Mouse (Mus musculus) splenic B cell, adult 2 months (primary cell): ENCODE results near the gene Erc1.

Experiments
- DNase-seq: peaks from one replicate; pipeline ENCODE4 v3.0.0-alpha.2; 2011; ENCODE audit warnings: low read depth, low spot score
- H3K27me3 ChIP-seq: 2 replicates; pipeline ENCODE4 v1.6.1; 2012; ENCODE audit warnings: mild to moderate bottlenecking, low read length, moderate library complexity, mixed read lengths; ENCODE audit not compliant: control insufficient read depth, poor library complexity, insufficient read depth, severe bottlenecking
- H3K36me3 ChIP-seq: 2 replicates; pipeline ENCODE4 v1.6.1; 2012; ENCODE audit warnings: mild to moderate bottlenecking, low read length, moderate library complexity, mixed read lengths; ENCODE audit not compliant: control insufficient read depth, poor library complexity, insufficient read depth, severe bottlenecking

The Erc1 gene

DNA sequence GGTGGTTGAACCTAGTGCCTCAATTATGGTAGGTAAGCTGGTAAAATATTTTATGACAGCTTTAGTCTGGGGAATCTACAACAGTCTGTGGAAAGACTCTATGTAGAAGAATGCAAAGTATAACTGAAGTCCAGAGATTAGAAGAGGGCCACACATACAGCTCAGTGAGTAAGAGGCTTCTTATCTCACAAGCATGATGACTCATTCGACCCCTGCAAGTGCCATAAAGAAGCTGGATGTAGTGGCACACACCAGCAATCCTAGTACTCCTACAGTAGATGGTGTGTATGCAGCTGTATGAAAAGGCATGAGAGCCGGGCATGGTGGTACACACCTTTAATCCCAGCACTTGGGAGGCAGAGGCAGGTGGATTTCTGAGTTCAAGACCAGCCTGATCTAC is 205.2 kb downstream of the Erc1 start:
- no peaks in the 10 kb centered on the region for H3K36me3 ChIP-seq
- no peaks in the 10 kb centered on the region for H3K27me3 ChIP-seq
- no peak for DNase-seq

DNA sequence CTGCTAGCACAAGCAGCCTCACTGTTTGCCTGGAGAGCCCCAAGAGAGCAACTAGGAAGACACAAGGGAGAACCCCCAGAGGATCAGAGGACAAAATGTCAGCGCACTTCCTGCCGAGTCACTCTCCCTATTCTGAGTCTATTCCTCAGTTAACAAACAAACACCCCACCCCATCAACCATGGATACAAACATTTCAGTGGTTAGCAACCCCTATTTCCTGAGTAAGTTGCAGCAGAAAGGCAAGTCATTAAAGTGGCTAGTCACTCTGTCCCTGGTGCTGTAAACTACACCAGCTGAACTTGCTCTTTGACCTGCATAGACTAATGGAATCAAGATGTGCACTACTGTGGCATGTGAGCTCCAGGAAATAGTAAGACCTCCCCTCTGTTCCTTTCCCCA is 212.3 kb downstream of the Erc1 start:
- DNase-seq: no peak
- no peaks in the 10 kb centered on the region for H3K36me3 ChIP-seq
- H3K27me3 ChIP-seq: no peaks in the 10 kb centered on the region

DNA sequence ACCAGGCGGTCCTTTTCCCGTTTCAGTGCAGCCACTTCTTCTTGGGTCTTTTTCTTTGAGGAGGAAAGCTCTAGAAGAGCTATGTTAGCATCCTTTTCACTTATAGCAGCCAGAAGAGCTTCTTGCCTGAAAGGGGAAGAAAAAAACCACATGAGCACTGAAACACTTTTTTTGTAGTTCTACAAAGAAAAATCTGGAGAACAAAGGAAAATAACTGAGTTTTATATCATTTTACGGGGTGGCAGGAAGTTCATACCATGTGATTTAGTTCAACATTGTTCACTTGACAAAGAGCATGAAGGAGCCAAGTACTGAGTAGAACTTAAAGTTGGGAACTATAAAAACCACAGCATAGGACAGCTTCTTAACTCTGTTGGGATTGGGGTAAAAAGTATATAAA is 217.3 kb downstream of the Erc1 start:
- H3K36me3 ChIP-seq: no peaks in the 10 kb centered on the region
- DNase-seq: no peak

DNA sequence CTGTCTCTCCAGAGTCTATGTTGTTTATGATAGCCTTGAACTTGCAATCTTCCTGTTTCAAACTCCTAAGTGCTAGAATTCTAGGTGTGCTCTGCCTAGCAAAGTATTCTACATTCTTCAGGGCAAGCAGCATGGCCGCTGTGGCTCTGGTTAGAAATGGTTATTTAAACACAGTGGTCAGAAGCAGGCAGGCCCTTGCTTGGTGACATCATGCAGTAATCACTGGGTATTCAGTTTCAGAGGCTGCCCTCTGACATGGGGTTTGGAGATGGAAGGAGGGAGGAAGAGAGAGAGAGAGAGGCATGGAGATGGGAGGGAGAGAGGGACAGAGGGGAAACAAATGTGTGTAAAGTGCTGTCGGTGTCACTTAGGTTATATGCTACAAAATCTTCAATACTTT is 246.6 kb downstream of the Erc1 start:
- no peaks in the 10 kb centered on the region for H3K27me3 ChIP-seq
- no peaks in the 10 kb centered on the region for H3K36me3 ChIP-seq
- DNase-seq: no peak

More for the DNA sequence above, 217.3 kb downstream of the Erc1 start:
- H3K27me3 ChIP-seq: no peaks in the 10 kb centered on the region

DNA sequence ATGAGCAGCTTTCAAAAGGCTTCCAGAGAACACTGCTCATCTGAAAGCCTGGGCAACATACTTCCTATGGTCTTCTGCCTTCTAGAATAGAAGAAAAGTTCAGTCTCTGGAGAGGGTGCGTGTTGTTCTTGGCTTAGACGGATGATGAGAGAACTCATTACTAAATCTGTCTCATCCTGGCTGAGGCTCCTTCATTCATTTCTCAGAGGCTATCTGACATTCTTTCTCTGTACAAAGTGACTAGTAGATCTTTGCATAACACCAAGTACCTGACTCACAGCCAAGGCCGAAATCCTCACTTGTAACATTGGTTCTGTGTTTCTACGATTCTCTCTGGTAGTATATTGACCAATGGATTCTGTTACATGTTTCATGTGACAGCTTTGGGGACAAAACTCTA is 252.5 kb downstream of the Erc1 start:
- Histone ChIP-seq H3K36me3 (no peaks in the 10 kb centered on the region), H3K27me3 (no peaks in the 10 kb centered on the region)
- no peak for DNase-seq

DNA sequence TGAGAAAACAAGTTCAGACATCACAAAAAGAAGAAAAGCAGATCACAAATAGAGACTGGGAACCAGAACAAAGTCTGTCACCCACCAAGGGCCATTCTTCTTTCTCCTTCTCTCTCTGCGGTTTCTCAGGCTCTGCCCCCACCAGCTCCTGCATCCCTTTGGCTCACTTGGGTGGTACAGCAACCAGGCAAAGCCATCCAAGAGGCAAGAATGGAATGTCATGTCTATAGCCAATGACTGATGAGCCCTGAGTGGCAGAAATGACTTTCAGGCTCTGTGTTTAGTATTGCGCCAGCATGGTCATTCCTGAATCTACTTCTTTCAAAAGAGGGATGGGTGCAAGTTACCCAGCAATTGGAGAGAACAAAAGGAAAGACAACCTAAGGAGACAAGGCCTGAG is 257.1 kb downstream of the Erc1 start:
- no peaks in the 10 kb centered on the region for H3K27me3 ChIP-seq
- DNase-seq: no peak
- no peaks in the 10 kb centered on the region for H3K36me3 ChIP-seq

DNA sequence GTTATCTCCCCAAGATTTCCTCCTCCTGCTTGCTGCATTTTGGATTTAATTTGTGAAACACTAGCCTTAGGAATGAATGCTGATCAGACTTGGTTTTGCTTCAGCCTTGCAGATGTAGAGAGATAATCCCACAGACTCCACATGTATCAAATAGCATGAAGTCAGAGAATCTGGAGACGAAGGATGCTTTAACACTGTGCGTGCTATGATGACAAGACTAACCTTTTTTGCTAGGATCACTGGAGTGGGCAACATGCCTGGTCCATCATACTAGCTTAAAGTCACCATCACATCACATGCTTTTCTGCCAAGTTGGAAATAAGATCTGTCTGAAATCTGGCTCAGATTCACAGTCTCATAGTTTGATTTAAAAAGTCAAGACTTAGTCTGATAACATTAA is 260.1 kb downstream of the Erc1 start:
- H3K27me3 ChIP-seq: no peaks in the 10 kb centered on the region
- no peak for DNase-seq
- no peaks in the 10 kb centered on the region; the same call in 1 of the 2 replicates for H3K36me3 ChIP-seq

DNA sequence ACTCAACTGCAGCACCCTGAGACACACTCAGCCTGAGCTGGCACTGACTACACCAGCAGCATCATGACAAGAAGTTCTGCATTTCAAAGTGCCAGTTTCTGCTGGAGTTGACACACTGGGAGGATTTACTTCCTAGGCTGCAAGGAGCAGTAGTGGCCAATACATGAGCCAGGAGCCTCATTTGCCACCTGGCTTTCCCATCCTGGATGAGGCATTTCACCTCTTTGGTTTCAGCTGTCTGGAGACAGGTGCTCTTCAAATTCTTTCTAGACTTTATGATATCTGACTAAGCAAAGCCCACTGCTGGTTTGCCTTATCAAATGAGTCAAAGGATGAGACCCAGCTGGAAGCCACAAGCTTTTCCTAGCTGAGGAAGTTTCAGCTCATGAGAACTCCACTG is 260.5 kb downstream of the Erc1 start:
- Histone ChIP-seq H3K27me3 (no peaks in the 10 kb centered on the region), H3K36me3 (no peaks in the 10 kb centered on the region; the same call in 1 of the 2 replicates)
- no peak for DNase-seq

DNA sequence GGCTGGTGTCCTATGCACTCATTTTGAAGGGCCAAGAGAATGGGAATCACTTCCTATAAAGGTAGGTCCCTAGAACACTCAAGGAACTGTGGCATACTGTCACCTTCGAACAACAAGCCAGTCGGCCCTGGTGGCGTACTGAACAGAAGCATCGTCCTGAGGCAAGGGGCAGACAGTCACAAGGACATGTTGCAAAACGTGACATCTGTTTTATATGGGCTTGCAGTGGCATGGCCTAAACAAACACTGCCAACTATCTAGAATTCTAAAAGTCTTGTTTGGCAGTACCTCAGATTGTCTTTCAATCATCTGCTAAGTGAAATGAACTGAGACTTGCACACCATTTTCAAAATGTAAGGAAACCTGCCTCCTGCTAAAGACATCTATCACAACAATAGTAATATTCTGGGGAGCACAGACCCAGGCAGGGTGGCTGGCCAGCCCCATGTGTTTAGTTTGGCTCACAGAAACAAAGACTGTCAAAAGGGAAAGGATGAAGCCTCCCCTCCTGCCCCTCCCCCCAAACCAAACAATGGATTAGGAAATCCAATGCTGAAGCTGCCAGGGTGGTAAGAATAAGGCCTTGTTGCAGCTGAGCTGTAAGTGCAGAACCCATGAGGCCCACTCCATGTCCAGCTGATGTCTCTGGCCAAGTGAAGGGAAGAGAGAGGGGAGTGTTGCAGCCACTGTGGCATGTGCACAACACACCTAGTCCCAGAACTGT is 262.2 kb downstream of the Erc1 start:
- H3K36me3 ChIP-seq: no peaks in the 10 kb centered on the region; the same call in 1 of the 2 replicates
- no peaks in the 10 kb centered on the region for H3K27me3 ChIP-seq
- DNase-seq: no peak

DNA sequence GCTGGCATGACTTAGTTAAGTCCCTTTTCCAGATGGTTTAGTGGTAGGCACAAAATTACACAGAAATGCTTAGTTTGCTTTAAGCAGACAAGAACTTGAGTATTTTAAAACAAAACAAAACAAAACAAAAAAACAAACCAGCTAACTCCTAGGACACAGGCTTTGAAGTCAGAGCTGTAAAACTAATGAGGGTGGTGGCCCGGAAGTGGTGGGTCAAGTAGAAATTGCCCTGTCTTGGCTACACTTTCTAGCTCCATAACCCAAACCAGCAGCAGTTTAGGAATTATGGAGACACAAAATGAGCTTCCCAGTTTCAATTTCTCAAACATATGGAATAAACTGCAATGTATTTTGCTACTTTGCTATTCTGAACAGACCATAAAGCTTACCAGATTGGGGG is 263.9 kb downstream of the Erc1 start:
- no peaks in the 10 kb centered on the region for H3K27me3 ChIP-seq
- no peaks in the 10 kb centered on the region; the same call in 1 of the 2 replicates for H3K36me3 ChIP-seq
- no peak for DNase-seq

DNA sequence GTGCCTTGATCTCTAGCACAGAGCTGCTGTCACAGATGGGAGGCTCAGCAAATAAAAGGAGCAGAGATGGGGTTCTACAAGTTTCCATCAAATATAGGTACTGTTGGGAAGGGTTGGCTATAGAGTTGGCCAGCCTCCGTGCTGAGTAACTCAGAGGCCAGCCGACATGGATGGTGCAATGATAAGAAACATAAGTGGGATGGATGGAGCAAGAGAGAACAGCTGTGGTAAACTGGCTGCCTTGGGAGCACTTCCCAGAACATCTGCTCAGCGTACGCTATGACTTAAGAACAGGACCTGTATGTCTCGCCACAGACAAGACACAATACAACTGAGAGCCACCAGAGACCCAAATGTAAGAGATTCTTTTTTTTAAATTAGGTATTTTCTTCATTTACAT is 264.8 kb downstream of the Erc1 start:
- H3K27me3 ChIP-seq: no peaks in the 10 kb centered on the region

DNA sequence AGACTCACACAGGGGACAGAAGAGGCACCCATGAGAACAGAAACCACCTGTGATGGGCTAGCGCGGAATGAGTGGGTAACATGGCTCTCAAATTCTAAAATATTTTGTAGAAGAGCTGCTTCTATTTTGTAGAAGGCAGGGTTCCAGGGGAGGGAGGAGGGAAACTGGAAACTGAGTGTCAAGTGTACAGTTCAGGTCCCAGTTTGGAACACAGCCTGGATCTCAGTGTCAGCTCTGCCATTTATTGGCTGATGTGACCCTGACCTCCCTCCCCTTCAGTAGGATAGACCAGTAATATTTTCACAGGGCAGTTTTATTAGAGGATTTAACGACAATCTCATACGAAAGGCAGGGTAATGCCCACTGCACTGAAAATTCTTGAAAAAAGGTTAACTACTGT is 271.3 kb downstream of the Erc1 start:
- no peaks in the 10 kb centered on the region for H3K27me3 ChIP-seq
- H3K36me3 ChIP-seq: no peaks in the 10 kb centered on the region
- no peak for DNase-seq

More for the DNA sequence above, 264.8 kb downstream of the Erc1 start:
- no peak for DNase-seq
- no peaks in the 10 kb centered on the region; the same call in 1 of the 2 replicates for H3K36me3 ChIP-seq

DNA sequence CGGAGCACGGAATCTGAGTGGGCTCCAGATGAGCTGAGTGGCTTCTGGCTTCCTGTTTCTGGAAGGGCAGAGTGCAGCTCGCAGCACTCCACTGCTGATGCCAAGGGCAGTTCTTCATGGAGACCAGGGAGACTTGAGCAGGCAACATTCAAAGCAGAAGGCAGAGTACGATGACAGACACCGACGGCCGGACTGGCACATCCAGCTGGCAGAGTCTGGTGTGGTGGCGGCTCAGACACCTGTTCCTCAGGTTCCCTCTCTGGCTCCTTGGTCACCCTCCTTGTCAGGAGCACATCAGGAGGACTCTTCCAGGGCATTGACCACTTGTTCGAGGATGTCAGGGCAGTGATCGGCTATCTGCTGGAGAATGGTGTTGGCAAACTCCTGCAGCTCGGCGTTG is 272.6 kb downstream of the Erc1 start:
- DNase-seq: no peak
- Histone ChIP-seq H3K36me3 (no peaks in the 10 kb centered on the region), H3K27me3 (no peaks in the 10 kb centered on the region)

DNA sequence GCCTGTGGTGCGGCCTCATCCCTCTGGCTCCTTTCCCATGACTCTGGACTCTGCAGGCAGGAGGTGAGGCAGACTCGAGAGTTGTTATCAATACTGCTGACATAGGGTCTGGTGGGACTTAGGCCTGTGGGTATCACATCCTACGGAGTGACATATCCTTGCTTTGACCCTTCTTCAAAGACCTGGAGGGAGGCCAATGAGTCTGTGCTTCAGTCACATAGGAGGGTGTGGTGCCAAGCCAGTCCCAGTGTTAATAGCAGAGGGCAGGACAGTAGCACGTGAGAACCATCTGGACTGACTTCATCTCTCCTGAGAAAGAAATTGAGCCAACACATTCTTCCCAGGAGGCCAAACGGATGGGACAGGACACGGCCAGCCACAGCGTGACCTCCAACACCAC is 275.7 kb downstream of the Erc1 start:
- H3K27me3 ChIP-seq: no peaks in the 10 kb centered on the region
- no peak for DNase-seq
- H3K36me3 ChIP-seq: no peaks in the 10 kb centered on the region

DNA sequence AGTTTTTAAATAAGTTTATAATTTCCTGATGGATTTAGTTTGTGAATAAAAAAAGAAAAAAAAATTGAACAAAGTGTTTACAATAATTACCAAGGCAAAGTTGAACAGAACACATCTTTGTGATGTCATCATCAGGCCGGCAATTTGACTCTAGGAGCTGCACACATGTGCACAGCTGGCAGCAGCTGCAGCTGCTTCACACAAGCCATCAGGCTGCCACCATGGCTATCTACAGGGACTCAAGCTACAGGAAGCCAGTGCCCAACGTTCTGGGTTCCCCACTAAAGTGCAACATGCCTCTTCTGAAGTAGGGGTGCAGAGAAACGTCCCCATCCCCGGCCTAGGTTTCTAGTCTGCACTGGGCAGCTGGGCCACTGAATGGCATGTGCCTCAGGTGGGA is 277.2 kb downstream of the Erc1 start:
- Histone ChIP-seq H3K27me3 (no peaks in the 10 kb centered on the region), H3K36me3 (no peaks in the 10 kb centered on the region)
- no peak for DNase-seq

DNA sequence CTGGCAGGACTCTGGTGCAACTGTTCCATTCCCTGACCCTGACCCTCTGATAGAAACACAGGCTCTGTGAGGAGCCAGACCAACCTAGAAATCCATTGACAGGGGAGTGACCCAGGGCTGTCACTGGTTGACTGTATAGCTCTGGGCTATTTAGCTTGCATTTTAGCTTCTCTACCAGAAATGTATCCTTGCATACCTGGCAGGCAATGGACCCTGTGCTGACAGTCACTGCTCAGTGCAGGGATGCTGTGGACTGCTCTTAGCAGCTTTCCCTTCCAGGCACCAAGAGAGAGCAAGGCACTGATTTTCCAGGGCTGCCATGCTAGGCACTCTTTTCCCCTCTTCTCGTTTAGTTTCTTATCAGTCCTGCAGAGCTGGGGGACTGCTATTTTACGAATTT is 279.6 kb downstream of the Erc1 start:
- no peaks in the 10 kb centered on the region for H3K27me3 ChIP-seq
- H3K36me3 ChIP-seq: no peaks in the 10 kb centered on the region
- no peak for DNase-seq
